Mouse (Mus musculus): ENCODE measurements around the gene Insig2.

Gene Insig2

DNA sequence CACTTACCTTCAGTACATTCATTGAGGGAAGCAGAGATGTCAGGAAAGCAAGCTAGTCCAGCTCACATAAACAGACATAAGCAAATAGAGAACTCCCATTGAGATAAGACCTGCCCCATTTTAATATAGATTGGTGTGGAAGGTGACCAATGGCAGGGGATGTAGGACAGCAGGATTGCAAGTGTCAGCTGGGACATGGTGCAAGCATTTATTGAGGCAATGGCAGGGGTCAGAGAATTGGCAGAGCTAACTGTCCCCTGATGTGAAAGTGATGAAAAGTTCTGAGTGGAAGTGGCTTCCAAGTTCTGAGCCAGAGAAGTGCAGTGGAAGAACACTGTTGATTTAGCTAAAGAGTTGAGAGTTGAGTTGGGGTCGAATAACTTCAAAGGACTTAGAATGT lies at the start of gene Insig2:
Insig2 (minus strand) TSS at position 105 of the 400 bp plus-strand sequence.
- no peak for DNase-seq

DNA sequence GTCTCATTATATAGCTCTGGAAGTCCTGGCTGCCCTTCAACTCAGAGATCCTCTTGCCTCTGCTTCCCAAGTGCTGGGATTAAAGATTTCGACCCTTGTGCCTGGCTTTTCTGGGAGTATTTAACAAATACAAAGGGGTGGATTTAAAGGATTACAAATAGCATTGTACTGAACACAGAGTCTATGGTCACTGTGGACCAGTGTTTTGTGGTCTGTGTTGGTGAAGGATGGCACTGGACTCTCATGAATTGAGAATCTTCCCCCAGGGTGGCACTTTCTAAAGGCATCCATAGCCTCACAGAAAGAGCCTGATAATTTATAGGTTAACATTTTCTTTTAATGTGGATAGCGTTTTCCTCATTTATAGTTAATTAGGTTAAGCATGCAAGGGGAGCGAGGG lies 49.2 kb upstream of the Insig2 start:
- no peak for DNase-seq

DNA sequence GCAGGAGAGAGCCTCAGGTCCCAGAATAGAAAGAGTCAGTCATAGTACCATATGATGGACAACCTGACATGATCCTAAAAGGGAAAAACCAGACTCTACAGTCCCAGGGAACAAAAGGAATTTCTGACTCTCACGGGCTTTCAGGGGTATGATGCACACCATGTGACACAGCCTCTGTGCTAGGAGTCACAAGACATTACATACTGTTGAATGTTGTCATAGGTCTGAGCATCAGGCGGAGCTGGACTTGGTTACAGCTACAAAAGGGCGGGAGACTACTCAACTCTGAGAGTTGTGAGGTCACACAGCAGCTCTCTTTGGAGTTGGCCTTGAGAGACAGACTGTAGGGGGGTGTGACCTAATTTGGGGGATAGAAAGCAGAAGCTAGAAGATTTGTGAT lies 47.6 kb upstream of the Insig2 start:
- no peak for DNase-seq

DNA sequence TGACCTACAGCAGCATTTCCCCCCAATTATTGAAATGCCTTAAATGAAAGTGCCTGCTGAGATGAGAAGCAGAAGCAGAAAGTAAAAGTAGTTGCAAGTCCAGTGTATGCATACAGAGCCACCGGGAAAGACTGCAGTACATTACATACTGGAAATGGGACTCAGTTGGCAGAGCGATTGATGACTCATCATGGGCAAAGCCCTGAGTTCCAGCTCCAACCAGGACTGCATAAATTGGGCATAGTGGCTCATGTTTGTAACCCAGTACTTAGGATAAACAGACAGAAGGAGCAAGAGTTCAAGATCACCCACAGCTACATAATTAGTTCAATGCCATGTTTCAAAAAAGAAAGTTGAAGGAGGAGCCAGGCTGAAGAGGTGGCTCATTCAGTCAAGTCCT lies 45.5 kb upstream of the Insig2 start:
- DNase-seq, result no peak

DNA sequence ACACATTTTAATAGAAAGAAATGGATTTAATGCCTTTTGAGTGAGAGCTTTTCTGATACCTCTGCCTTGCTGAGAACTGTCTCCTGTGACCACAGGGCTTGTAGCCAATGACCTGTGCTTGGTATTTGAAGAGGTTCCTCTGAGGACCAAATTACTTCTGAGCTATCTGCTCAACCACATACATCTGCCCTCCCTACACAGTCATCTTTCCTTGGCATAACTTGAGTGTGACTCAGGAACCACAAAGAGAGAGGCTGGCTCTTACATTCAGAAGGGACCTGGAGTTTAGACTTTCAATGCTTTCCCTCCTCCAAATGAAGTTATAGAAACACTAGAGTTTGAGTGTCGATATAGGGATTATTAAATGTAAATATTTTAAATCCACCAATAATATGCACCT lies 45.0 kb upstream of the Insig2 start:
- DNase-seq, result no peak

DNA sequence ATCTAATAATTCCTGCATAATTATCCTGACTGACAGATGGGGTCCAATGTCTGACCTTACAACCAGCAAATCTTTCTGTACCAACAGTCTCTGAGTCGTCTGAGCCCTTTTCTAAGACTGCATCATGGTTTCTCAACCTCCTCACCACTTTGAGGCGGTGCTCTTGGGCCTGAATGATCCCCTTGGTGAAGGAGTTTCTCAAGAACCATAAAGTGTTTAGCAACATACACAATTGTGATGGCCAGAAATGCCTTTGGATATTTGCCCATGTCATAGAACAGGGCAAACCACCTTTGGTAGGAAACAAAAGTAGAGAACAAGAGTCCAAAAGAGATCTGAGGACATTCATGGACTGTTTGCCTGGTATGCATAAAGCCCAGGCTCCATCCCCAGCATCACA lies 41.2 kb upstream of the Insig2 start:
- DNase-seq, result no peak

DNA sequence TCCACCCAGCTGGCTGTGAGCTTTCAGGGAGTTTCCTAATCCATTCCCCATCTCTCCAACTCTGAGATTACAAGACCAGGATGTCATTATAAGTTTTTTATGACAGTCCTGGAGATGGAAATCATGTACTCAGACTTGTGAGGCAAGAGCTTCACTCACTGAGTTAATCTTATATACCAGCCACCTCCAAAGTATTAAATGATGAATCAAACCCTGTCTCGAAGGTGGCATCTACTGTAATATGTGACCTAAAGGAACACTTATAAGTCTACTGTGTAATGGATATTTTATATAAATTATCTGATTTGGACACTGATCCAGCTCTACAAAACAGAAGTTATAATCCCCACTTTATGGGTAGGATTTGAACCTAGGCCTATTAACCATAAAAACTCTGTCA lies 40.3 kb upstream of the Insig2 start:
- no peak for DNase-seq

DNA sequence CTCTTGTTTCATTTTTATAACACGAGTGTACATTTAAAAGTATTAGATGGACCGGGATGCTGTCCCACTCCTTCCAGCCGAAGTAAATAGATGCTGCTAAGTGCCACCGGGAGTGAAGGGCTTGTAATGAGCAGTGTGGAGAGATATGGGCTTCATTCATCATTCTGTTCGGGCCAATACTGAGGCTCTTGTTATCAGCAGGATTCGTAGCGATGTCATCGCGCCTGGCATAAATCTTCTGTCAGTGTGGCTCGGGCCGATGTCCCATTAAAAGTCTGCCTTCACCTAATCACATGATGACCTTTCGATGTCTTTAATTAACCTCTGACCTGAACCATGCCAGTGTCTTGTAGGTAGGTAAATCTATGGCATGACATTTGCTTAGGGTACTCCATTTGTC lies 39.1 kb upstream of the Insig2 start:
- no peak for DNase-seq

DNA sequence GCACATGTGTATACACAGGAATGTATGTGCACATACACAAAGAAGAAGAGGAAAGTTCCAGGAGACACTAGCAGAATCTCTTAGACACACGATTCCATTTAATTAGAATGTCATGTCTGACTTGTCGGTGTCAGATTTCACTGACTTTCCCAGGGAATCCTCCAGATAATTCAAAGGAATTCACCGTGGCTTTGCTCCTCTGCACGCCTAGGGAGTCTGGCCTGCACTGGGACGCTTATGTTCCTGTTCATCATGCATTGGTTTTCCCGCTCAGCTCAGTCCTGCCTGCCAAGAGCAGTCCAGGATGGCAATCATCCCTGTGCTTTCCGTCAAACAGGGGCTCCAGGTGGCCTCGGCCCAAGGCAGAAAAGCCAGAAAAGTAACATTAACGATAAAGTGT lies 34.9 kb upstream of the Insig2 start:
- DNase-seq, result no peak

DNA sequence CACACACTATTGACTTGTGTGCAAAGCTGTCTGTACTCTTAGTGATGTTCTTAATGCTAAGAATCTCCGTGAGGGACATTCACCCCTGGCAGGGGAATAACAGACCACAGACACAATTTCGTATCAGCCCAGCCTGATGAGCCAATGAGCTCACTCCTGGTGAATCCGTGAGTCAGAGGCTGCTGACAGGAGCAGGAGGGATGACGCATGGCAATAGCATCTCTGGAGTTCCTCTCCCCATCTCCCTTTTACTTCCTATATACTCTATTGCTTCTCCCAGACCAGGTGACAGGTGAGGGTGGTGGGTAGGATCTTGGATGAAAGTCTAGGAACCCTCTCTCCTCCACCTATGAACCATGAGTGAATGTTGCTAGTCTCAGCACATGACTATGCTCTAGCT lies 28.2 kb upstream of the Insig2 start:
- no peak for DNase-seq

DNA sequence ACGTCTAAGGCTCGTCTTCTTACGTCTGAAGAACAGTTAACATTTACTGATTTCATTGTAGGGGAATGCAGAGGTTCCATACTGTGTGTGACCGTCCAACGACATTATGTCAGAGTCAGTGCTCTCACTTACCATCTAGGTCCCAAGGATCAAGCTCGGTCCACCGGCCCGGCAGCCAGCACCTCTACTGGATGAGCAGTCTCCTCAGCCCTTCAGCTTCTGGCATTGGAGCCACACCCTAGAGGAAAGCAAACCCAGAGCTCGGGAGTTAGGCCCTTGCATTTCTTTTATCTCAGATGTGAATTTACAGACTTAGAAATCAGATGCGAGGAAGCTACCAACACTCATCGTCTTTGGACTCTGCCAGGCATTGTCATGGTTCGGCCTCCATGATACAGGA lies 27.3 kb upstream of the Insig2 start:
- no peak for DNase-seq

DNA sequence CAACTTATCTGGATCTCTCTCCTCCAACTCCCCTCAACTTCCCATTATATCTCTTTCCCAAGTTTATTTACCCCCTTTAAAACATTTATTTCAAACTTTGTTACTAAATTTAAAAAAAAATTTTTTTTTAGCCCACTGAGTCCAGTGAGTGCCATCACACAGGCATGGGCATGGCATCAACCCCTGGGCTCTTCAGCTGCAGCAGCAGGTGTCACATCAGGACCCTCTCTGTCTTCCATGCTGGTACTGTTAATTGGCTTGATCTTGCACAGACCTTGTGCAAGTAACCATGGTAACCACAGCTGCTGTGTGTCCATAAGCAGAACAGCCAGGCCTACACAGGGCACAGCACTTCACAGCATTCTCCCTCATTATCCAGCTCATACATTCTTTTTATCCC lies 21.4 kb upstream of the Insig2 start:
- no peak for DNase-seq

DNA sequence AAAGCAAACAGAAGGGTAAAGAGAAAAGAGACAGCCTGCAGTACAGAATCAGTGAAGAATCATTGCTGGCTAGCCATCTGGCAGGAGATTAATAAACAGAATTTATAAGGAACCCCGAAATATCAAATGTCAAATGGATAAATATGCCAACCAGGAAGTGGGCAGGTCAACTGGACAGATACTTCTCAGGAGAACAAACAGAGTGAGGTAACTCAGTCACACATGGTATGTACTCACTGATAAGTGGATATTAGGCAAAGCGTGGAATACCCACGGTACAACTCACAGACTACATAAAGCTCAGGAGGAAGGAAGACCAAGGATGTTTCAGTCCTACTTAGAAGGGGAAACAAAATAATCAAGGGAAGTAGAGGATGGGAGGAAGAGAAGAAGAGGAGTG lies 18.6 kb upstream of the Insig2 start:
- no peak for DNase-seq

DNA sequence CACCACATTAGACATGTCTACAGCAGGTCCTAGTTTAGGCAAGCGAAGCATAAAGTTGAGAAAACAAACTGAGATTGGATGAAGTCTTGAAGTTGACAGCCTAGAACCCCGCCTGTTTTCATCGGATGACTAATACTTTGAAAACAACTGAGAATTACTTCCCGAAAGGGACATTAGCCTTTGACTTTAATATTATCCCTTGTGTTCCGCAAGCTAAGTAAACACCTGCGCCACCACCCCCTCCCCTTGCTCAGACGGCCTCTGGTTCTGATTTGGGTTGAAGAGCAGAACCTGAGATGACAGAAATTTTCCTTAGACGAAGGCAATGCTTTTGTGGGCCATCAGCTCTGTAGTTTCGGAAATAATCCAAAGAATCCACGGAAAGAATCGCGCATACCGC lies 18.2 kb upstream of the Insig2 start:
- DNase-seq, result no peak

DNA sequence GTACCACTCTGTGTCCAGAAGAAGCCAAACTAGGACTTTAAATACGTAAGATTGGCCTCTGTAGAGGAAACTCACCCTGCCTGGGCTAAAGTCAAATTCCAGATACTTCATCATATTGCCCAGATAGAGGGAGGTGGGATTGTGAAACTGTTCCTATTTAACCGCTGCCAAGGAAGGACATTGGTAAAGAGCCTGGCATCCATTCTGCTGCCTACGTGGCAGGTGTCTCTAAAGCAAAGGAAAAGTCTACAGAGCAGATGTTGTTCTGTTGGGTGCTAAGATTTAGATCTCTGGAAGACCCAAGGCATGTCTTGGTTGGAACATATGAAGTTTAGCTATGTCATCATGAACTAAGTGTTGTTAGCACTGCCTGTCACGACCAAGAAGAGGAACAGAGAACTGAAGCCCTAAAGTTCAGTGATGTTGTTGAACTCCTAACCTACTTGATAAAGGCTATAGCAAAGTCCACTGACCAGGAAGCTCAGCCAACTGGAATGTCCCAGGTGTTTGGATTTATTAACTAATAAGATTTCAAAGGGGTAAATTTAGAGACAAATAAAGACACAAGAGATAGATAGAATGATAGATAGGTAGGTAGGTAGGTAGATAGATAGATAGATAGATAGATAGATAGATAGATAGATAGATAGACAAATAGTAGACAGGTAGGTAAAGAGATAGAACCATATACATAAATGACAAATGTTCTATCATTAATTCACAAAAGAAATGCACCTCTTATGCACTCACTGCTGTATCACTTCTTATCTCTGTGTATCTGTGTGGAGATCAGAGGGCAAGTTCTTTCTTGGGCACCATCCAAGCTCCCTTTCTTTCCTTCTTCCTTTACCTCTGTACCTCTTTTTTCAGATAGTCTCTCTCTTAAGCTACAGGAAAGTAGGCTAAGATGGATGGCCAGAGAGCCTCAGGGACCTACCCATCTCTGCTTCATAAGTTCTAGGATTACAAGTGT lies 16.8 kb upstream of the Insig2 start:
- no peak for DNase-seq

DNA sequence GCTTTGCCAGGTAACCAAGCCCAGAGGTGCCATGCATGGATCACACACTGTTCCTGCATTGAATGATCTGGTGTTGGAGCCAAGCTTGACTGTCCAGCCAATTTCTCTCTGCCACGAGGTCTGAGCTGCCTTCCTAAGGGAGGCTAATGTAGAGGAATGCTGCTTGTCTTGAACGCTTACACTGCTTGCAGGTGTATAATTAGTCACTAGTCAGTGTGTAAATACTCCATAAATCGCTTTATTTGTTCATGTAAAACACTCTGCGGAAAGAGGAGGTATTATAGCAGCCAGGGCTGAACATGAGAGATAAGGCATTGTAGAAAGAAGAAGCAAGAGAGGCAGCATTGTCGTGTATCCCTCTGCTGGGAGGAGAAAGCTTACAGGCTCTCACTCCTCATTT lies 11.6 kb upstream of the Insig2 start:
- no peak for DNase-seq

DNA sequence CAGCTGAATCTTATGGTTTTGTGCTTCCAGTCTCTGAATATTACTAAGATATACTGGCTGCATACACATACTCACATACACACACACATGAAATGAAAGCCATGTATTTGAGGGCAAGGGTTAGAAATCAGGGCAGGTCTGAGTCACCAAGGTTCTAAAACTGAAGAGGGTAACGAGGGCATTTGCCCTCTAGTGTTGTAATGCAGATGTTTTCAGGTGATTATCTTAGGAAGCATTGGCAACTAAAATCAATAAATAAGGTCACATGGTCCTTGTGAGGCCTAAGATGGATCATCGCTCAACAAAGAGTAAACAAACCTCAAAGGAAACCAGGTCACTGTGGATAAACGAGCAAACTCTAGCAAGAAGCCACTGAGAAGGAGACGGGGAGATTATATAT lies 3.4 kb upstream of the Insig2 start:
- no peak for DNase-seq

DNA sequence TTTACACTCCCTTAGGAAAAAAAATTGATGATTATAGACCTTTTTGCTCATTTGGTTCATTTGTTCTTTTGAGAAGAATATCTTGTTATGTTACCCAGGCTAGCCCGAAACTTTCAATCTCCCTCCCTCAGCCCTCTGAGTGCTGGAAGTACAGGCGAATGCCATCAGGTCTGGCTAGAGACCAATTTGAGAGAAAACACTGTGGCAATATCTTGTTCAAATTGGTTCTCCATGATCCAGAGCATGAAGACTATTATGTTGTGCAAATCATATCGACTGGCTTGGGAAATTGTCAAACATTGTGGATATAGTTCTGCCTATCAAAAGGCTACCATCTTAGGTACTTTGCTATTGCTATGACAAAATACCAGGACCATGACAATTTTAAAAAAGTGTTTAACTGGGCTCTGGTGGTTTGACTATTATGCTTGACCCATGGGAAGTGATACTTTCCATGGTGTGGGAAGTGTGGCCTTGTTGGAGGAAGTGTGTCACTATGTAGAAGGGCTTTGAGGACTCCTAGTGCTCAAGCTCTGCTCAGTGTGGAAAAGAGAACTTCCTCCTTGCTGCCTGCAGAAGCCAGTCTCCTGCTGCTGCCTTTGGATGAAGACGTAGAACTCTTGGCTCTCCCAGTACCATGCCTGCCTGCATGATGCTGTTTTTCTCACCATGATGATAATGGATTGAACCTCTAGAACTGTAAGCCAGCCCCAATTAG lies 1.8 kb upstream of the Insig2 start:
- DNase-seq, result no peak

DNA sequence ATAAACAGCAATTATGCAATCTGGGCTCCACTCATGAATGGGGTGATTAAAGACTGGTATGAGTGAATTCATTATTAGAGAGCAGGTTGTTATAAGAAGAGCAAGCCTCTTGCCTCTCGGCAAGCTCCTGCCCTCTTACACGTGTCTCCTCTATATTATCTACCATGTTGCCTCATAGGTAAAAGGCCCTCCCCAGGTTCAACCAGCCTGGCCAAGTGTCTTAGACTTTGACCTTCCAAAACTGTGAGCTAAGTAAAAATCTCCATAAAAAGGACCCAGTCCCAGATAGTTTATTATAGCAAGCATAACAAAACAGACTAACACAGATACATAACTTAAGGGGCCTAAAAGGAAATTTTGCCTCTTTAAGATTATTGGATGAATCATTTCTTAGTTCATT lies 1.8 kb downstream of the Insig2 start:
- DNase-seq, result no peak

DNA sequence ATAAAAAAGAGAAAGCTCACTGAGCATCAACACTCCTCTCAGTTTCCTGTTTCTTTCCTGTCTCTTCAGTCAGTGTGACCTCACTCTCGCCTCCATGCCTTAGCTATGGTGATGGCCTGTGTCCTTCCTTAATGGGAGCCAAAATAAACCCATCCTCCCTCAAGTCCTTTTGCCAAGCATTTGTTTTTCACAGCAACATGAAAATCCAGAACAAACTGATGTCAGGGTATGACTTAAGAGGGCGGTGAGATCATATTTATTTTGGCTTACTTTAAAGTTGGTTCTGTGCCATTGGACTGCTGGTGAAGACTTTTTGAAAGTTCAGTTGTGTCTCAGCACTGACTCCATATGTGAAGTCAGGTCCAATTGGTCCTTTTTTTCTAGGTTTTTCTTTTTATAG lies 3.0 kb downstream of the Insig2 start:
- no peak for DNase-seq

DNA sequence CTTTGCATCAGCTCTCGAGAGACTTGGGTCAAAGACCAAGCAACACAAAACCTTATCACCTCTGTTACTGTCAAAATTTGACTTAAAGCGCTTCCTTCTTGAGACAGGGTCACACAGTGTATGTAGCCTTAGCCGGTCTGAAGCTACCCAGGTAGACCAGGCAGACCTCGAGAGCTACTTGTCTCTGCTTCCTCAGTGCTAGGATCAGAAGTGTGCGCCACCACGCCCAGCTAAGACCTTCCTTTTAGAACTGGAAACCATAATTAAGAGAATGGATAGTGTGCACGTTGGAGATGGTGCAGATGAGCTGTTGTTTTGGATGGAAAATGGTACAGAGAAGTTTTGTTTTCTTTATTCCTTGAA lies 4.2 kb downstream of the Insig2 start:
- no peak for DNase-seq

DNA sequence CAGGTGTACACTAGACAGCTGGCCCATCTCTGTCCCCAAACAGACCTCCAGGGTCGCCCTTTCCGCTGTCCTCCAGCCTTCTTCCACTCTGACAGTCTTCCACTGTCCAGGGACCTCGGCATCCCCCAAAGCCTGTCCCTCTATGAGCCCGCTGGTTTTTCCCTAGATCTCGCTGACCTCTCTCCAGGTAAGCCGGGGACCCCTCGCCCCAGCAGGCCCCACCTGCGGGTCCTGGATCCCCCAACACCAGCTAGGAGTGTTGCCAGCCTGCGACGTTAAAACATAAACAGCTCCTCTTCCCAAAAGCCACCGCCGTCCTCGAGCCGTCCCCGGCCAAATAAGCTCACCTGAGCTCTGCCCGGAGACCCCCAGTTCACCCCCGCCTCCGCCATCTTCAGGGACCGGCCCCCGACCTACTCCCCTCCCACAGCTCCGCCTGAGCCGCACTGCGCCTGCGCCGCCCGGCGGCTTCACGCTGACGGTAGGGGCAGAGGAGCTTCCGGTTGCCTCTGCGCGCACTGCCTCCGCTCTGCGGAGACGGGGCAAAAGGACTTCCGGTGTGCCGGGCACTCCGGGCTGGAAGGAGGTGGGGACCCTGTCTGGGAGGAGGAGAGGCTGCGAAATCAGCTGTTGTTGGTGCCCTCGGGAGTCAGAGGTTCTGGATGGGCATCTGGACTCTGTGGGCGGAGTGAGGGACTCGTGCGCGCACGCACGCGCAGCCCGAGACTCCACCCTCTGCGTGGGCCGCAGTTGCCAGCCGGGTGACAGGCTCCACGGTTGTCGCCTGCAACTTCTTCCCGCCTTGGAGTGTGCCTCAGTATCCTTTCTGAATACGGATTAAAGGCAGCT lies 4.8 kb downstream of the Insig2 start:
- DNase-seq, result peak; percentile 97

DNA sequence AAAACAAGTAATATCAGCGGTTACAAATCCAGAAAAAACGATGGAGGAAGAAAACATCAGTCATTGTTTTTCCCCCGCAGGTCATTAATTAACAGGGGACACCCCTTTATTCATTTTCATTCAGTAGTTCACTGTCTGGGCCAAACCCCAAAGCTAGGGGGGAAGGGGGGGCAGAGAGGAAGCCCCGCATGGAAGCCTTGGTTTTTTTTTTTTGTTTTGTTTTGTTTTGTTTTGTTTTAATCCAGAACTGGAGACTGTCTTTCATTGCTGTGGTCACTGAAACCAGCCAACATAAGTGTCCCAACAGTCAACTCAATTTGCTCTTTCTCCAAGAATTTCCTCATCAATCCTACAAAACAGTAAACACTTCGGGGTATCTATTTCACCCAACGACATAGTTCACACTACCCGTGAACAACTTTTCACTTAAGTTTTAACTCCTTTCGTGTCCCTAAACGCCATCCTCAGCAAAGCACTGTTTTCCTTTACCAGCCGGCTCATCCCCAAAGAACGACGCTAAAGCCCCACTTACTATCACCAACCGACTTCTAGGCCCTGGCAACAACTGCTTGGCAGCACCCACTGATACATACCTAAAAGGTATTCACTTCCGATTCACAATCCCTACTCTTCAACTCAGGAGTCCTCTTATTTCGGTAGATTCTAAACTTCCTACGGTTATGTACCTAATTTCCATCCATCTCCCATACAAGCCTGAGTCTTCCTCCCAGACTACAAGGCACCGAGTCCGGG lies 5.6 kb downstream of the Insig2 start:
- no peak for DNase-seq
